Mouse (Mus musculus): ENCODE results near the gene Chpf2.

DNA sequence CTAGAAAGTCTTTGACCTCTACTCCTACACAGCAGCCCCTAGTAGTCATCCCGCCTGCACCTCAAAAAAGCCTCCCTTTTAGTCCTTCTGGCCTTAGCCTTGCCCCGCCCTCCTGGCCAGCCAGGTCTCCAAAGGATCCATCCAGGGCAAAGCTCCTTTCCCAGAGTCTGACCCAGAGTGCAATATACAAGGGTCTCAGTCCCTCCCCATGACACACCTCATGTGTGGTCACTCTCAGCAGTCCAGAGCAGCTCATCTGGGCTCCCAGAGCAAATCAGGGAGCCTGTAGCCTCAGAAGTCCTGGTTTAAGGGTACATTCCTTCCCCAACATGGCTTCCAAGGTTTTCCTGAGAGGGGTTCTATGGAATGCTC is 35.2 kb upstream of the Chpf2 start:
- TF ChIP-seq GATA1 (IDR thresholded peaks at IDR 0.05; ENCODE audit: borderline replicate concordance, low read length) (no peak), FLI1 (IDR thresholded peaks at IDR 0.05; ENCODE audit: low read length) (no peak)

All from megakaryocyte, embryonic 14.5 days (primary cell).